Mouse (Mus musculus): ENCODE results near the gene Spc25. TPM values are rescaled to one million over a fixed set of nuclear protein-coding genes. Genes with fewer than 3 reads are reported as not detected.

Gene Spc25
- polyA plus RNA-seq, 1 experiment from 2014 or later, result 123 TPM

DNA sequence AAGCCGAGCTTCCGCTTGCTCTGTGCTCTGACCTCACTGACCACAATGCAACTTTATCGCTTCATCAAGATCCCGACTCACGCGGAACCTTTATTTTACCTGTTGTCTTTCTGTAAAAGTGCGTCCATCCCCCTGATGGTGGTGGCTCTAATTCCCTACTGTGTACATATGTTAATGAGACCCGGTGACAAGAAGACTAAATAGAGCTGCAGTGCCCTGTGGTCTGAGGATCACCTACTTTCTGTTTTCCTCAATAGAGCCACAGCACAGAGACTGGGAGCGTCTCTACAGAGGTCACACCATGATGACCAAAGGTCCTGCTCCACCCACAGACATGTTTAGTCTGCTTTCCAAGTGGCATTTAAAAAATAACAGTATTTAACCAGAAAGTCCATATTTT, 20.9 kb upstream of the Spc25 start:
- H3K4me1 ChIP-seq (ENCODE audit: control insufficient read depth, insufficient read depth, low read length), result no peaks in the 10 kb centered on the region
- no peak overlapping the region for H3K27ac ChIP-seq (ENCODE audit: low read length)
- H3K4me3 ChIP-seq (ENCODE audit: low read length), result no peak overlapping the region
- no peak overlapping the region for H3K4me2 ChIP-seq (ENCODE audit: low read depth, low read length)
- H3K9ac ChIP-seq (ENCODE audit: low read depth, low read length), result no peak overlapping the region
- WGBS, result 91% methylated on average over 9 of the region's 9 CpGs
- no peak for ATAC-seq
- no peaks in the 10 kb centered on the region for H3K36me3 ChIP-seq (ENCODE audit: control insufficient read depth, insufficient read depth, low read length)
- no peaks in the 10 kb centered on the region for H3K27me3 ChIP-seq (replicated peaks; ENCODE audit: control insufficient read depth, insufficient read depth, low read length)
- H3K9me3 ChIP-seq (ENCODE audit: control insufficient read depth, low read length), result no peaks in the 10 kb centered on the region

DNA sequence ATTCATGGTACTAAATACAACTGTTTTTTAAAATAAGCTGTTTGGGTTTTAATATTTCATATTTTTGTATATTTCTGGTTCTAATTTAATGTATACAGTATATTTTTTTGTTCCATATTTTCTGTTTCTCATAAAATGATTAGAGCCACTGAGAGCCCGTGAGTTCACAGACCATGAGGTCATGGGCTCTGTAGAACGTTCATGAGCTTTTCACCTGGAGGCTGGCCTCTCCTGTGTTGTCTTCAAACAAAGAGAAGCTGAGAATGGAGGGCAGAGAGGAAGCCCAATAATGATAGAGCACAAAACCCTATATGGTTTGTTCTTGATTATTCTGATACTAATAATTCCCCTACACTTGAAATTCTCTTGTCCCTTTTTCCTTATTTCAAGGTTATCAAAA, 18.7 kb upstream of the Spc25 start:
- 38% methylated on average over 2 of the region's 2 CpGs for WGBS

DNA sequence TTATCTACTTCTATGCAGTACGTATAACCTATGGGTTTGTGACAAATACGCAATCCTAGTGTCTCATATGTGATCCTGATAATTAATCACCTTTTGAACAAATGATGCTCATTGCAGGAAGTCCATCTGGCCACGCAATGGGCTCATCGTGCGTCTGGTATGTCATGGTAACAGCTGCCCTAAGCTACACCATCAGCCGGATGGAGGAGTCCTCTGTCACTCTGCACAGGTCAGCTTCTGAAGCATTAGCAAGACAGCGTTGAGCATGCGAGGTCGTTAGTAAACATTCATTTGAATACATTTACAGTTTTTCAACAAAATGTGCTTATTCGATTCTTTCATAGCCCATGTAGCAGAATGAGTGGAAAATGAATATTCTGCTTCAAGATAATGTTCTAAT, 16.8 kb upstream of the Spc25 start:
- no peak overlapping the region for H3K27ac ChIP-seq (ENCODE audit: low read length)
- ATAC-seq, result no peak
- no peaks in the 10 kb centered on the region for H3K36me3 ChIP-seq (ENCODE audit: control insufficient read depth, insufficient read depth, low read length)
- no peaks in the 10 kb centered on the region for H3K9me3 ChIP-seq (ENCODE audit: control insufficient read depth, low read length)
- no peak overlapping the region for H3K4me3 ChIP-seq (ENCODE audit: low read length)
- 76% methylated on average over 10 of the region's 10 CpGs for WGBS
- H3K4me2 ChIP-seq (ENCODE audit: low read depth, low read length), result no peak overlapping the region
- no peaks in the 10 kb centered on the region for H3K4me1 ChIP-seq (ENCODE audit: control insufficient read depth, insufficient read depth, low read length)
- no peak overlapping the region for H3K9ac ChIP-seq (ENCODE audit: low read depth, low read length)
- H3K27me3 ChIP-seq (replicated peaks; ENCODE audit: control insufficient read depth, insufficient read depth, low read length), result no peaks in the 10 kb centered on the region

More for the DNA sequence above, 18.7 kb upstream of the Spc25 start:
- Histone ChIP-seq H3K36me3 (ENCODE audit: control insufficient read depth, insufficient read depth, low read length) (no peaks in the 10 kb centered on the region), H3K9me3 (ENCODE audit: control insufficient read depth, low read length) (no peaks in the 10 kb centered on the region), H3K4me2 (ENCODE audit: low read depth, low read length) (no peak overlapping the region), H3K9ac (ENCODE audit: low read depth, low read length) (no peak overlapping the region), H3K27ac (ENCODE audit: low read length) (no peak overlapping the region), H3K4me3 (ENCODE audit: low read length) (no peak overlapping the region), H3K4me1 (ENCODE audit: control insufficient read depth, insufficient read depth, low read length) (no peaks in the 10 kb centered on the region), H3K27me3 (replicated peaks; ENCODE audit: control insufficient read depth, insufficient read depth, low read length) (no peaks in the 10 kb centered on the region)
- ATAC-seq, result no peak

- Histone ChIP-seq H3K9ac (ENCODE audit: low read depth, low read length) (no peak overlapping the region), H3K27me3 (replicated peaks; ENCODE audit: control insufficient read depth, insufficient read depth, low read length) (no peaks in the 10 kb centered on the region), H3K27ac (ENCODE audit: low read length) (no peak overlapping the region), H3K9me3 (ENCODE audit: control insufficient read depth, low read length) (no peaks in the 10 kb centered on the region), H3K4me1 (ENCODE audit: control insufficient read depth, insufficient read depth, low read length) (no peaks in the 10 kb centered on the region), H3K4me2 (ENCODE audit: low read depth, low read length) (no peak overlapping the region), H3K4me3 (ENCODE audit: low read length) (no peak overlapping the region), H3K36me3 (ENCODE audit: control insufficient read depth, insufficient read depth, low read length) (no peaks in the 10 kb centered on the region)
- no peak for ATAC-seq
- 61% methylated on average over 5 of the region's 5 CpGs for WGBS
Measured at GRCm38 (mm10) chr2:69221868-69222416, 15.9 kb upstream of the Spc25 start.

- ATAC-seq, result no peak
- WGBS, result 60% methylated on average over 7 of the region's 7 CpGs
- no peak overlapping the region for H3K4me2 ChIP-seq (ENCODE audit: low read depth, low read length)
Measured at GRCm38 (mm10) chr2:69215242-69215641, 9.2 kb upstream of the Spc25 start.

DNA sequence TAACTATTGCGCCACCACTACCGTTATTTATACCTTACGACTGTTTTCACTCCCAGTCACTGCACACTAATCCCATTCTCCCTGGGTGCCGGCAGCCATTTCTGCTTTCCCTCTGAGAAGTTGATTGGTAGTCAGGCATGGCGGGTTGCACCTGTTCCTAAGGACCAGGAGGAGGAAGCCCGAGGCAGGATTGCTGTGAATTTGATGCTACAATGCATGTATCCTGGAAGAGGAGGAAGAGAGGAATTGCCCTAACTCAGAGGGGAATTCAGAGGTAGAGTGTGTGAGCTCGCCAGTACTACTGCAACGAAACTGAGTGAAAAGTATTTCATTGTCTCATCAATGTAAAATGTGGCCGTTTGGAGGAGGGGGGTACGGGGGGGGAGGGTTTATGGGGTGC, 6.7 kb upstream of the Spc25 start:
- no peak for ATAC-seq
- Histone ChIP-seq H3K9ac (ENCODE audit: low read depth, low read length) (no peak overlapping the region), H3K4me2 (ENCODE audit: low read depth, low read length) (no peak overlapping the region), H3K4me3 (ENCODE audit: low read length) (no peak overlapping the region), H3K27ac (ENCODE audit: low read length) (no peak overlapping the region), H3K9me3 (ENCODE audit: control insufficient read depth, low read length) (no peaks in the 10 kb centered on the region), H3K27me3 (replicated peaks; ENCODE audit: control insufficient read depth, insufficient read depth, low read length) (no peaks in the 10 kb centered on the region), H3K4me1 (ENCODE audit: control insufficient read depth, insufficient read depth, low read length) (no peaks in the 10 kb centered on the region), H3K36me3 (ENCODE audit: control insufficient read depth, insufficient read depth, low read length) (no peaks in the 10 kb centered on the region)
- 68% methylated on average over 10 of the region's 10 CpGs for WGBS

More at GRCm38 (mm10) chr2:69215242-69215641, 9.2 kb upstream of the Spc25 start:
- Histone ChIP-seq H3K27ac (ENCODE audit: low read length) (no peak overlapping the region), H3K4me3 (ENCODE audit: low read length) (no peak overlapping the region), H3K9ac (ENCODE audit: low read depth, low read length) (no peak overlapping the region), H3K9me3 (ENCODE audit: control insufficient read depth, low read length) (no peaks in the 10 kb centered on the region), H3K4me1 (ENCODE audit: control insufficient read depth, insufficient read depth, low read length) (no peaks in the 10 kb centered on the region), H3K36me3 (ENCODE audit: control insufficient read depth, insufficient read depth, low read length) (no peaks in the 10 kb centered on the region), H3K27me3 (replicated peaks; ENCODE audit: control insufficient read depth, insufficient read depth, low read length) (no peaks in the 10 kb centered on the region)

DNA sequence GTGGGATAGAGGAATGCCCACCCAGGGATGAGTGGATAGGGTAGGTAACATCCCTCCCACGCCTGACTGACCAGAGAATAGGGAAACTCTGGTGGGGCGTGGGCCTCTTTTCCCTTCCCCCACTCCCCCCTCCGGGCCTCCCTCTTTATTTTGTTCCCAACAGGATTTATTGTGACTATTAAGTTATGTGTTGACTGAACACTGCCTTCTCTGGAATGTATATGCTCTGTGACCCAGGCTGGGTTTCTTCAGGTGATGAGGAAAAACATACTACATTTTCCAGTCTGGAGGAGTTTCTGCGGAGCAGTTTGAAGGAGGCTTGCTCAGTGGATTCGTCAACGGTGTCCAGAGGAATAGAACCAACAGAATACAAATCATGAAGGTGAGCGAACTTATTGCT, 4.8 kb upstream of the Spc25 start, which contains the start of gene G6pc2:
G6pc2 (plus strand) TSS at position 301 of the 400 bp plus-strand sequence.
- H3K36me3 ChIP-seq (ENCODE audit: control insufficient read depth, insufficient read depth, low read length), result no peaks in the 10 kb centered on the region
- H3K4me2 ChIP-seq (ENCODE audit: low read depth, low read length), result no peak within 1 kb of the TSS
- no peaks in the 10 kb centered on the region for H3K9me3 ChIP-seq (ENCODE audit: control insufficient read depth, low read length)
- no peaks in the 10 kb centered on the region for H3K27me3 ChIP-seq (replicated peaks; ENCODE audit: control insufficient read depth, insufficient read depth, low read length)
- no peak within 1 kb of the TSS for H3K4me3 ChIP-seq (ENCODE audit: low read length)
- H3K9ac ChIP-seq (ENCODE audit: low read depth, low read length), result no peak within 1 kb of the TSS
- no peaks in the 10 kb centered on the region for H3K4me1 ChIP-seq (ENCODE audit: control insufficient read depth, insufficient read depth, low read length)
- ATAC-seq, result no peak
- no peak within 1 kb of the TSS for H3K27ac ChIP-seq (ENCODE audit: low read length)
- WGBS, result 71% methylated on average over 7 of the region's 7 CpGs

- no peak overlapping the region for H3K4me3 ChIP-seq (ENCODE audit: low read length)
- 89% methylated on average over 3 of the region's 3 CpGs for WGBS
- H3K4me1 ChIP-seq (ENCODE audit: control insufficient read depth, insufficient read depth, low read length), result peaks cover 8% of the 10 kb centered on the region; the same call in 1 of the 2 replicates
- H3K4me2 ChIP-seq (ENCODE audit: low read depth, low read length), result no peak overlapping the region
- H3K27me3 ChIP-seq (replicated peaks; ENCODE audit: control insufficient read depth, insufficient read depth, low read length), result no peaks in the 10 kb centered on the region
- ATAC-seq, result no peak
- no peaks in the 10 kb centered on the region for H3K36me3 ChIP-seq (ENCODE audit: control insufficient read depth, insufficient read depth, low read length)
- H3K27ac ChIP-seq (ENCODE audit: low read length), result no peak overlapping the region
- no peak overlapping the region for H3K9ac ChIP-seq (ENCODE audit: low read depth, low read length)
- no peaks in the 10 kb centered on the region for H3K9me3 ChIP-seq (ENCODE audit: control insufficient read depth, low read length)
Measured at GRCm38 (mm10) chr2:69209684-69210083, 3.7 kb upstream of the Spc25 start.

DNA sequence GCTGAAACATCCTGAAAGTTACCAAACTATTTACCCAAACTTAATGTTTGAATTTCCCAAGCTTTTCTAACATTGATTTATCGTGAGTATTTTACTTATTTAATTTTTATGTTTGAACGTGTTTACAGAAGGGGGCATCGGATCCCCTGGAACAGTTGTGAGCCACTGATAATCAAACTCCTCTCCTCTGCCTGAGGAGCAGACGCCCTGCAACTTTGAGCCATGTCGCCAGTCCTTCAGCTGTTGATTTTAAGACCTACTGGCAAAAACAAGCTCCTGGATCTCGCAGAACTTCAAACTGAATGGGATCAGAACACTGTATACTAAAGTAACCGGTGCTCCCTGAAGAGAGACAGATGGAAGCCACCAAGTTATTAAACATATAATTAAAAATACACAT, 529 bp upstream of the Spc25 start:
- H3K4me1 ChIP-seq (ENCODE audit: control insufficient read depth, insufficient read depth, low read length), result peaks cover 10% of the 10 kb centered on the region
- peak overlapping the region; percentile 11; the same call in 1 of the 2 replicates for H3K4me2 ChIP-seq (ENCODE audit: low read depth, low read length)
- H3K9ac ChIP-seq (ENCODE audit: low read depth, low read length), result no peak overlapping the region
- 18% methylated on average over 7 of the region's 7 CpGs for WGBS
- H3K27me3 ChIP-seq (replicated peaks; ENCODE audit: control insufficient read depth, insufficient read depth, low read length), result no peaks in the 10 kb centered on the region
- ATAC-seq, result peak; percentile 45
- 0 out of 2 replicates have a peak, but pooled peaks cover 5% of the 10 kb centered on the region for H3K36me3 ChIP-seq (ENCODE audit: control insufficient read depth, insufficient read depth, low read length)
- no peak overlapping the region for H3K27ac ChIP-seq (ENCODE audit: low read length)
- no peak overlapping the region for H3K4me3 ChIP-seq (ENCODE audit: low read length)
- no peaks in the 10 kb centered on the region for H3K9me3 ChIP-seq (ENCODE audit: control insufficient read depth, low read length)

- ATAC-seq, result no peak
- WGBS, result 11% methylated on average over 6 of the region's 6 CpGs
- no peaks in the 10 kb centered on the region for H3K27me3 ChIP-seq (replicated peaks; ENCODE audit: control insufficient read depth, insufficient read depth, low read length)
- H3K9ac ChIP-seq (ENCODE audit: low read depth, low read length), result peak overlapping the region; percentile 88
- H3K4me1 ChIP-seq (ENCODE audit: control insufficient read depth, insufficient read depth, low read length), result peaks cover 10% of the 10 kb centered on the region
- peak overlapping the region; percentile 66 for H3K4me2 ChIP-seq (ENCODE audit: low read depth, low read length)
- peak overlapping the region; percentile 98 for H3K4me3 ChIP-seq (ENCODE audit: low read length)
- H3K27ac ChIP-seq (ENCODE audit: low read length), result peak overlapping the region; percentile 84; the same call in 1 of the 2 replicates
- H3K36me3 ChIP-seq (ENCODE audit: control insufficient read depth, insufficient read depth, low read length), result 0 out of 2 replicates have a peak, but pooled peaks cover 10% of the 10 kb centered on the region
- H3K9me3 ChIP-seq (ENCODE audit: control insufficient read depth, low read length), result no peaks in the 10 kb centered on the region
Measured at GRCm38 (mm10) chr2:69205185-69205584, 809 bp downstream of the Spc25 start.

All from intestine, embryonic 16.5 days (tissue).